In the genomic region with DNA sequence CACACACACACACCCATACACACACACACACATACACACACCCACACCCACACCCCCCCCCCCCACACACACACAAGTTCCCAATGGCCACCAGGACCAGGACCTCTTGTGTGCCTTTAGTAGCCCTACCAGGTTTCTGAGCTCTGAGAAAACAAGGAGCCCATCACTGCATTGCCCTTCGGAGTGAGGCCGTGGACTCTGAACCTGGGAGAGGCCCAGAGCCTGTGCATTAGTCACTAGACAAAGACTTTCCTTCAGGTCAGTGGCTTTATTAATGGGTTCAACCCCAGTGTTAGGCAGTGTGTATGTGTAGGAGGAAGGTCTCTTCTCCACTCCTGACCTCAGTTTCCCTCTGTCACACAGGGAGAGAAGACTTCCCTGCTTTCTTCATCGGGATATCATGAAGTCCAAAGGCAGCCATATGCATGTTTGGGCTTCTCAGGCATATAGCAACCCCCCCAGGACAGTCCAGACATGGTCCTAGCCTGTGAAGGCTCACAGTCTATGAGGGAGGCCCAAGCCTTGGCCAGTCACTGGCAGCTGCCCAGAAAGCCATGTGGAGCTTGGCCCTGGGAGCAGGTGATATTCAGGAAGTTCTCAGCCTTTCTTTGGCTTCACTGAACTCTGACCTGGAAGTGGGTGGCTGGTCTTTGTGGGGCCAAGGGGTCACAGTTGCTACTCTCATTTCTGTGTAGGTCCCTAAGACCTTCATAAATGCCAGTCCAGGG, we compare ENCODE assay signal across 17 mouse cellular contexts. TPM values are rescaled to one million over a fixed set of nuclear protein-coding genes. Genes with fewer than 3 reads are reported as not detected.
DNase-seq lines count a peak whose midpoint lies in the region; ATAC-seq lines count a peak whose summit lies in the region.
"Had no signal": no experiment of that assay in that cellular context is flagged by ENCODE, and none has a peak within 500 bp of the region (broad histone marks: within the 10 kb centered on the region; RNA-seq: fewer than 3 reads in every experiment).

No protein-coding gene starts in this region.

- no peak overlapping the region for H3K27ac ChIP-seq in hindbrain, embryonic 12.5 days
- H3K27ac ChIP-seq in hindbrain, embryonic 11.5 days (ENCODE audit: low read depth, low read length) = no peak overlapping the region
- H3K27ac ChIP-seq: embryonic facial prominence, embryonic 13.5 days; forebrain, embryonic 13.5 days had no signal

- H3K4me3 ChIP-seq in hindbrain, embryonic 12.5 days = no peak overlapping the region
- H3K4me3 ChIP-seq in hindbrain, embryonic 11.5 days (ENCODE audit: low read depth, low read length) = no peak overlapping the region
- H3K4me3 ChIP-seq: embryonic facial prominence, embryonic 13.5 days; forebrain, embryonic 13.5 days; heart, embryonic 10.5 days had no signal

- 0 out of 2 replicates have a peak overlapping the region, but pooled peaks have one; percentile 9 for H3K9ac ChIP-seq in hindbrain, embryonic 12.5 days
- H3K9ac ChIP-seq in hindbrain, embryonic 11.5 days (ENCODE audit: low read depth, low read length) = no peak overlapping the region
- H3K9ac ChIP-seq: embryonic facial prominence, embryonic 13.5 days; forebrain, embryonic 13.5 days had no signal

- WGBS in hindbrain, embryonic 12.5 days = 77% methylated on average over 3 of the region's 3 CpGs
- 85% methylated on average over 3 of the region's 3 CpGs for WGBS in hindbrain, embryonic 11.5 days

- H3K4me2 ChIP-seq in hindbrain, embryonic 12.5 days (replicated peaks) = no peak overlapping the region
- no peak overlapping the region for H3K4me2 ChIP-seq in hindbrain, embryonic 11.5 days (replicated peaks; ENCODE audit: low read depth, low read length)

- peaks cover 11% of the 10 kb centered on the region for H3K4me1 ChIP-seq in hindbrain, embryonic 12.5 days
- 0 out of 2 replicates have a peak, but pooled peaks cover 2% of the 10 kb centered on the region for H3K4me1 ChIP-seq in hindbrain, embryonic 11.5 days (replicated peaks; ENCODE audit: control insufficient read depth, insufficient read depth, low read length)

- no peak for DNase-seq in hindbrain, embryonic 11.5 days (ENCODE audit: low spot score)
- DNase-seq in adrenal gland, postnatal 14 days = peak; percentile 60
- DNase-seq in cerebellum, postnatal 25 days = peak; percentile 67 to 74
- peak; percentile 68 to 82 for DNase-seq in kidney, postnatal 36 days
- DNase-seq in right cerebral cortex, postnatal 36 days (ENCODE audit: low spot score in 2 of 2) = no peak
- no peak for DNase-seq in right cerebral cortex, postnatal 10 days (ENCODE audit: low spot score in 2 of 2)
- DNase-seq in thymus, adult 18-20 months = no peak

- ATAC-seq in hindbrain, embryonic 12.5 days (ENCODE audit: low FRiP score) = no peak
- no peak for ATAC-seq in hindbrain, embryonic 11.5 days (ENCODE audit: low FRiP score)

- H3K36me3 ChIP-seq in hindbrain, embryonic 12.5 days = no peaks in the 10 kb centered on the region
- H3K36me3 ChIP-seq in hindbrain, embryonic 11.5 days (ENCODE audit: control insufficient read depth, insufficient read depth, low read length) = no peaks in the 10 kb centered on the region
- H3K36me3 ChIP-seq: embryonic facial prominence, embryonic 13.5 days; heart, embryonic 10.5 days had no signal

- H3K27me3 ChIP-seq in hindbrain, embryonic 12.5 days = no peaks in the 10 kb centered on the region; the same call in 1 of the 2 replicates
- H3K27me3 ChIP-seq in hindbrain, embryonic 11.5 days (ENCODE audit: control insufficient read depth, insufficient read depth, low read length) = no peaks in the 10 kb centered on the region
- H3K27me3 ChIP-seq: embryonic facial prominence, embryonic 13.5 days; forebrain, embryonic 13.5 days had no signal

- no peaks in the 10 kb centered on the region for H3K9me3 ChIP-seq in hindbrain, embryonic 12.5 days (replicated peaks)
- no peaks in the 10 kb centered on the region for H3K9me3 ChIP-seq in hindbrain, embryonic 11.5 days (ENCODE audit: control insufficient read depth, low read length)
- H3K9me3 ChIP-seq: embryonic facial prominence, embryonic 13.5 days; forebrain, embryonic 13.5 days; heart, embryonic 10.5 days had no signal

RNA-seq across cellular contexts. Expression of gene 2010003K11Rik, which starts 1.7 kb away (rescaled TPM):
- polyA plus RNA-seq in hindbrain, embryonic 12.5 days (2016; fragmentation: Nextera tagmentation; extraction: Ambion mirVana) = not detected in 2 replicates
- not detected in 2 replicates for polyA plus RNA-seq in hindbrain, embryonic 11.5 days (2014; fragmentation: Nextera tagmentation; extraction: Ambion mirVana)
- 23.0 and 25.2 TPM in 2 replicates for total RNA-seq in adrenal gland, postnatal 14 days (2021)
- total RNA-seq: gastrocnemius, postnatal 10 days; heart, postnatal 4 days; layer of hippocampus, adult 18-20 months; left cerebral cortex, postnatal 25 days; megakaryocyte, adult 5-6 weeks had no signal
- polyA plus RNA-seq: embryonic facial prominence, embryonic 13.5 days; forebrain, embryonic 13.5 days; heart, embryonic 10.5 days; stomach, embryonic 14.5 days had no signal

RNA-seq across cellular contexts. Expression of gene Pcx, which starts 13.6 kb away (rescaled TPM):
- polyA plus RNA-seq in hindbrain, embryonic 12.5 days (2016; fragmentation: Nextera tagmentation; extraction: Ambion mirVana) = 24.8 and 25.2 TPM in 2 replicates
- polyA plus RNA-seq in hindbrain, embryonic 11.5 days (2014; fragmentation: Nextera tagmentation; extraction: Ambion mirVana) = 11.8 and 13.4 TPM in 2 replicates
- total RNA-seq in adrenal gland, postnatal 14 days (2021) = 351 and 352 TPM in 2 replicates

RNA-seq across cellular contexts. Expression of gene Syt12, which starts 19.5 kb away (rescaled TPM):
- 1.5 and 1.7 TPM in 2 replicates for polyA plus RNA-seq in hindbrain, embryonic 12.5 days (2016; fragmentation: Nextera tagmentation; extraction: Ambion mirVana)
- polyA plus RNA-seq in hindbrain, embryonic 11.5 days (2014; fragmentation: Nextera tagmentation; extraction: Ambion mirVana) = 0.91 and 0.99 TPM in 2 replicates
- total RNA-seq in adrenal gland, postnatal 14 days (2021) = 35.0 and 41.1 TPM in 2 replicates
- total RNA-seq: megakaryocyte, adult 5-6 weeks had no signal

RNA-seq across cellular contexts. Expression of gene Rhod, which starts 57.5 kb away (rescaled TPM):
- 15.3 and 16.4 TPM in 2 replicates for polyA plus RNA-seq in hindbrain, embryonic 12.5 days (2016; fragmentation: Nextera tagmentation; extraction: Ambion mirVana)
- polyA plus RNA-seq in hindbrain, embryonic 11.5 days (2014; fragmentation: Nextera tagmentation; extraction: Ambion mirVana) = 14.0 and 15.2 TPM in 2 replicates
- 14.1 and 17.3 TPM in 2 replicates for total RNA-seq in adrenal gland, postnatal 14 days (2021)
- total RNA-seq: megakaryocyte, adult 5-6 weeks had no signal

Comparison
In these comparisons a context has a peak if more than half of its experiments do, and no peak if none do; other contexts are left out.
1. DNase-seq: peak in adrenal gland, postnatal 14 days (single experiment), cerebellum, postnatal 25 days (2 of 2) and kidney, postnatal 36 days (2 of 2); none in hindbrain, embryonic 11.5 days (single experiment), right cerebral cortex, postnatal 36 days (0 of 2), right cerebral cortex, postnatal 10 days (0 of 2) and thymus, adult 18-20 months (0 of 2).